Mouse (Mus musculus): ENCODE data around the gene Scimp. TPM values are rescaled to one million over a fixed set of nuclear protein-coding genes. Genes with fewer than 3 reads are reported as not detected.

The Scimp gene
- polyA plus RNA-seq (2017; shearing (Covaris generic)): 0.94 TPM

DNA sequence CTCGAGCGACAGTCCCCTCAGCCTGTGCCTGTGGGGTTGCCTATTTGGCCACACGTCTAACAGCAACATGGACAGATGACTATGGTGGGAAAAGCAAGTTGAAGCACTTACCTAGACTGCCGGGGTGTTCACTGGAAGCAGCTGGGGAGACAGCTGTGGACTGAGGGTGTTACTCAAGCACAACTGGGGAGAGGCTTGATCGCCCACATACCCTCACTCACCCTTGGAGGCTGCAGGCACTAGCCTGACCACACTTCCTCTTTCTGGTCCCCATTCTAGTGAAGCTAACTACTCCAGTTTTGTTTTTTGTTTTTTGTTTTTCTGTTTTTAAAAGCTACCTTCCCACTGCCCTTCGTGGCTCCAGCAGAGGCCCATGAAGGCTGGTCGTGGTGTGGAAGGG, at the start of gene Scimp:
Gene Scimp (minus strand): TSS at position 222 of the 400 bp plus-strand sequence.

DNA sequence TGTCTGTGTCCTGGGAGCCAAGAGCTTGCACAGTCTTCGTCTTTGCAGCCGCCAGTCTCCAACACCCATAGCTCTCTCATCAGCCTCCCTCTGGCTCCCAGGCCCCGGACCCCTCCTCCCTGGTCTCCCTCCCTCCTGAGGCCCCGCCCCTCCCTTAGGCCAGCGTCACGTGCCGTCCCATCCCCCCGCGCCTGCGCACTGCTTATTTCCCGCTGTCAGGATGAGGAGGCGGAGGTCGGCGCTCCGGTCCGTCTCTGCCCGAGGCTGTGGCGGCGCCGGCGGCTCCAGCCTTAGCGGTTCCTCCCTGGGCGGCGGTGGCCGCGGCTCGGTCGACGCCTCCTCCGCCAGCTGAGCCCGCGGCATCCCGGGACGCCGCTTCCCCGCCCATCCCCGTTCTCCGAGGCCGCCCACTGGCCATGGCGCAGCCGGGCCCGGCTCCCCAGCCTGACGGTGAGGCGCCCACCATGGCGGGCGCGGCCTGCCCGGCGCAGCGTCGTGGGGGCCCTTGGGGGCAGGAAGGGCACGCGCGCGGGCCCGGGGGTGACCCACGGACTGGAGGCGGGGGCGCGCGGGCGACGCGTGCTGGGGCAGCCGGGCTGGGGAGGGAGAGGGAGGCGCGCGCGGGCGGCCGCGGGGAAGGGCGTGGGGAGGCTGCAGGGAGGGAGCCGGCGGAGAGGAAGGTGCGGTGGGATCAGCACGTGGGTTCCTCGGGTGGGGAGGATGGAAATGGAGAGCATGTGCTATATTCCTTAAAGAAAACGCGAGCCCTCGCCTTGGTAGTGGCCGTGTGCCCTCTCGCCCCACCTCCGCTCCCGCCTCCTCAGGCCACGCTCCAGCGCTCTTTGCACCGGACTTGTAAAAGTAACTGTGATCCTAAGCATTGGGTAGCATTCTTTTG, 32.4 kb upstream of the Scimp start, which contains the start of gene Rabep1:
Gene Rabep1 (plus strand): TSS at position 220 of the 898 bp plus-strand sequence.

DNA sequence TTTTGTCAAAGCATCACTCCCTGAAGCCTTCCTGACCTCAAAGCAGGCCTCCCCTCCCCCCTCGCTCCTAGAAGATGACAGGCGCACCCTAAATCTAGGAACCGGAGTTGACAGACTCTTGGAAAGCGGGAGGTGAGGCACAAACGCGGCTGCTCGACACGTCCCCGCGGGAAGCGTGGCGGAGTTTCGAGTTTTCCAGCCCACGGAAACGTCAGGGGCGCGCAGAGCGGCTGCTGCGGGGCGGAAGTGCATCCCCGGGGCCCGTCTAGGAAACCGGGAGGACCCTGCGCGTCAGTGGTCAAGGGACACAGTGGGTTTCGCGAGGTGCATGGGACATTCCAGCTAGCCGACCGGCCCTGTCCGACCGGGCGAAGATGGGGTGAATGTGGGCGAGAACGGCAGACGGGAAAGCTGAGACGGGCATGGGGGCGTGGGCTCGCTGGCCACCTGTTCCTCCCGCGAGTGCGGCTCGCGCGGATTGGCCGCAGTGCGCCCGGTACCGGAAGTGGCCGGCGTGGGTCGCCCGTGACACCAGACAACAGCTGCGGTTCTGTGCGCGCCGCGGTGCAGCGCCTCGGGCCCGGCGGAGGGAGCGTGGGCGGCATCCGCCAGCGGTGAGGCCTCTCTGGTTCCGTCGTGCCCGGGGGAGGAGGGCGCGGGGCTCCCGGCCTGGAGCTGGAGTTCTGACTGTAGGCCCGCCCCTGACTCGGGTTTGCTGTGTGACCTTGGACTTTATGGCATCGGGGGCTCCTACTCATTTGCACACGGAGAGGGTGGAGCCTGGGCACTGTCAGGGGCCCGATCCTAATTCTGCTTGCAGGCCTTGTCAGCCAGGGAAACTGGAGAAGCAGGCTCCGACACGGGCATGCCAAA, 48.2 kb downstream of the Scimp start, which contains the start of gene Zfp3:
Gene Zfp3 (plus strand): TSS at position 274 of the 873 bp plus-strand sequence.

Other genes with a start within 250 kb of the Scimp start
- gene Mink1, start 249.7 kb downstream of the Scimp start, polyA plus RNA-seq (2017; shearing (Covaris generic)): 9.0 TPM
- gene 4930544D05Rik, start 196.7 kb downstream of the Scimp start, polyA plus RNA-seq (2017; shearing (Covaris generic)): 0.52 TPM
- 0.65 TPM for gene Chrne, start 193.4 kb downstream of the Scimp start, polyA plus RNA-seq (2017; shearing (Covaris generic))
- gene Gp1ba, start 173.5 kb downstream of the Scimp start, polyA plus RNA-seq (2017; shearing (Covaris generic)): 0.21 TPM
- gene Rnf167, start 165.4 kb downstream of the Scimp start, polyA plus RNA-seq (2017; shearing (Covaris generic)): 466 TPM
- 190 TPM for gene Slc25a11, start 165.1 kb downstream of the Scimp start, polyA plus RNA-seq (2017; shearing (Covaris generic))
- 4,689 TPM for gene Pfn1, start 157.9 kb downstream of the Scimp start, polyA plus RNA-seq (2017; shearing (Covaris generic))
- gene Eno3, start 155.4 kb downstream of the Scimp start, polyA plus RNA-seq (2017; shearing (Covaris generic)): 20.6 TPM
- gene Spag7, start 143.2 kb downstream of the Scimp start, polyA plus RNA-seq (2017; shearing (Covaris generic)): 87.0 TPM
- 64.2 TPM for gene Camta2, start 124.5 kb downstream of the Scimp start, polyA plus RNA-seq (2017; shearing (Covaris generic))
- 0.37 TPM for gene Inca1, start 112.4 kb downstream of the Scimp start, polyA plus RNA-seq (2017; shearing (Covaris generic))
- 0.59 TPM for gene Kif1c, start 112.0 kb downstream of the Scimp start, polyA plus RNA-seq (2017; shearing (Covaris generic))
- gene Zfp3, start 48.4 kb downstream of the Scimp start, polyA plus RNA-seq (2017; shearing (Covaris generic)): 7.7 TPM
- gene Rabep1, start 32.2 kb upstream of the Scimp start, polyA plus RNA-seq (2017; shearing (Covaris generic)): 14.9 TPM
- gene Nup88, start 157.4 kb upstream of the Scimp start, polyA plus RNA-seq (2017; shearing (Covaris generic)): 123 TPM
- gene Rpain, start 157.6 kb upstream of the Scimp start, polyA plus RNA-seq (2017; shearing (Covaris generic)): 93.3 TPM
- 25.8 TPM for gene C1qbp, start 170.4 kb upstream of the Scimp start, polyA plus RNA-seq (2017; shearing (Covaris generic))
- 24.0 TPM for gene Dhx33, start 191.9 kb upstream of the Scimp start, polyA plus RNA-seq (2017; shearing (Covaris generic))
- 55.4 TPM for gene Mis12, start 207.0 kb upstream of the Scimp start, polyA plus RNA-seq (2017; shearing (Covaris generic))
- gene Derl2, start 207.3 kb upstream of the Scimp start, polyA plus RNA-seq (2017; shearing (Covaris generic)): 98.2 TPM
- 21.0 TPM for gene 6330403K07Rik, start 220.9 kb upstream of the Scimp start, polyA plus RNA-seq (2017; shearing (Covaris generic))

All from inflammation-experienced regulatory T-cells, adult 16 weeks (primary cell).